Mouse (Mus musculus) testis, adult 2 months (tissue): ENCODE measurements around the gene Uvrag.

ENCODE experiments used
- CTCF ChIP-seq: fragments of 200-500 bp; IDR thresholded peaks from 2 replicates; pipeline ENCODE4 v1.5.1; 2012; ENCODE audit warnings: low read depth, mild to moderate bottlenecking, inconsistent platforms, low read length, moderate library complexity; ENCODE audit not compliant: control insufficient read depth, insufficient read depth, insufficient replicate concordance
- POLR2A ChIP-seq: fragments of 200-500 bp; IDR thresholded peaks from 2 replicates; pipeline ENCODE4 v1.6.1; 2012; ENCODE audit warnings: low read depth, mild to moderate bottlenecking, inconsistent platforms, low read length, moderate library complexity; ENCODE audit not compliant: control insufficient read depth

DNA sequence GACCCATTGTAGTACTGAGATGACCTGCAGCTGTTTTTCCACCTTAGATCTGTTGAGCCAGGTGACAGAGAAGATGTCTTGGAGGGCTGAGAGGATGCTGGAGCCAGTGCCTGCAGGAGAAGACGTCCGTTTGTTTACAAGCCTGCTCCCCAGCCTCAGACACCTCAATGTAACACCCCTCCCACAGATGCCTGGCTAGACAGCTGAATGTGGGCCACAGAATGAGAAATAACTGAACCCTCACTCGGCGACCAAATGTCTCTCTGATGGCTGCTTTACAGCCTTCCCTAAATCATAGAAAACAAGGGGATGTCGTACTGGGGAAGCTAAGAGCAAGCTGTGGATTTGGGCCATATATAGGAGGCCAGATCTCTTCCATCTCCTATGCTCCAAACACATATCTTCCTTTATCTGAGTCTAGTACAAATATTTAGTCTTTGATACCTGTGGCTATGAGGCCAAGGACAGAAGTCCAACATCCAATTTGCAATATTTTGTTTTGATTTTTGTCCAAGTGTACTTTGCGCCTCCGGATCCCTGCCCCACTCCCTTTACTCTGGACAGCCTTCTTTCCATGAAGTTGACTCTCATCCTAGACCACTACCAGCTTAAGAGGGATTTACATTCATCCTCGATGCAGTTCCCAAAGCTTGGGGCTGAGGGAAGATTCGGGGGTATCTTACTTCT lies 28.9 kb upstream of the Uvrag start:
- TF ChIP-seq POLR2A (no peak), CTCF (no peak)
